Mouse (Mus musculus) kidney, postnatal 4 days (tissue): ENCODE measurements around the gene Mtfp1.
"Not testable (repeated sequence)": the region's sequence is repeated elsewhere in the genome, so short reads cannot be mapped to it uniquely, and the experiment has no call there.

Experiments used
- DNase-seq, 2 experiments: peaks; one replicate each; pipeline ENCODE4 v3.0.0; 2021; ENCODE audit warnings: mixed read lengths in 2 of 2

Gene Mtfp1

GRCm38 (mm10) chr11:4095171-4096053 lies at the start of gene Mtfp1:
TSS of gene Mtfp1 (minus strand) at chr11:4095445.
- DNase-seq: peak; percentile 62 to 75

- no peak for DNase-seq
These were observed 48.2 kb upstream of the Mtfp1 start for GRCm38 (mm10) chr11:4143281-4144062.

- no peak for DNase-seq
These were observed 47.1 kb upstream of the Mtfp1 start for GRCm38 (mm10) chr11:4142352-4142751.

GRCm38 (mm10) chr11:4141505-4141904 lies 46.3 kb upstream of the Mtfp1 start:
- DNase-seq: no peak

- no peak for DNase-seq
These were observed 43.7 kb upstream of the Mtfp1 start for GRCm38 (mm10) chr11:4138964-4139363.

GRCm38 (mm10) chr11:4134986-4135935 lies 40.0 kb upstream of the Mtfp1 start, which contains the start of gene Rnf215:
TSS of gene Rnf215 (plus strand) at chr11:4135202.
- peak; percentile 95 to 97 for DNase-seq

- DNase-seq: no peak
These were observed 39.2 kb upstream of the Mtfp1 start for GRCm38 (mm10) chr11:4134400-4134799.

- peak in 1 of 2 experiments; percentile 36 for DNase-seq
These were observed 38.2 kb upstream of the Mtfp1 start for GRCm38 (mm10) chr11:4133450-4133849.

- not testable (repeated sequence) for DNase-seq
These were observed 33.2 kb upstream of the Mtfp1 start for GRCm38 (mm10) chr11:4128461-4128860.

GRCm38 (mm10) chr11:4127059-4127458 lies 31.8 kb upstream of the Mtfp1 start:
- DNase-seq: no peak

- peak; percentile 40 to 54 for DNase-seq
These were observed 28.7 kb upstream of the Mtfp1 start for GRCm38 (mm10) chr11:4123922-4124321.

- DNase-seq: no peak
These were observed 27.7 kb upstream of the Mtfp1 start, which contains the start of gene Sec14l2 for GRCm38 (mm10) chr11:4122742-4123579. TSS of gene Sec14l2 (minus strand) at chr11:4123415.

GRCm38 (mm10) chr11:4122226-4122625 lies 27.0 kb upstream of the Mtfp1 start:
- DNase-seq: no peak

GRCm38 (mm10) chr11:4121691-4122090 lies 26.4 kb upstream of the Mtfp1 start:
- no peak for DNase-seq

- DNase-seq: no peak
These were observed 24.4 kb upstream of the Mtfp1 start for GRCm38 (mm10) chr11:4119635-4120034.

GRCm38 (mm10) chr11:4118081-4118921 lies 23.1 kb upstream of the Mtfp1 start:
- peak; percentile 79 to 86 for DNase-seq

GRCm38 (mm10) chr11:4117372-4118071 lies 22.3 kb upstream of the Mtfp1 start:
- DNase-seq: no peak

GRCm38 (mm10) chr11:4116458-4117141 lies 21.4 kb upstream of the Mtfp1 start:
- no peak for DNase-seq

GRCm38 (mm10) chr11:4115407-4115806 lies 20.2 kb upstream of the Mtfp1 start:
- DNase-seq: no peak
